Mouse (Mus musculus): ENCODE data around the gene Capzb. TPM values are rescaled to one million over a fixed set of nuclear protein-coding genes. Genes with fewer than 3 reads are reported as not detected.

The Capzb gene
- total RNA-seq, 4 experiments from 2014 or later: 357 to 412 (median 388) TPM

- no peak for DNase-seq
These were observed 45.9 kb downstream of the Capzb start for GRCm38 (mm10) chr4:139238612-139239011.

GRCm38 (mm10) chr4:139240334-139240733 lies 47.6 kb downstream of the Capzb start:
- no peak for DNase-seq

- no peak for DNase-seq
These were observed 49.2 kb downstream of the Capzb start for GRCm38 (mm10) chr4:139241678-139242606.

GRCm38 (mm10) chr4:139242607-139242955 lies 49.9 kb downstream of the Capzb start:
- DNase-seq: no peak

- no peak for DNase-seq
These were observed 51.5 kb downstream of the Capzb start for GRCm38 (mm10) chr4:139244176-139244575.

- no peak for DNase-seq
These were observed 52.1 kb downstream of the Capzb start for GRCm38 (mm10) chr4:139244766-139245165.

- no peak for DNase-seq
These were observed 52.8 kb downstream of the Capzb start for GRCm38 (mm10) chr4:139245534-139245933.

- no peak for DNase-seq
These were observed 53.6 kb downstream of the Capzb start for GRCm38 (mm10) chr4:139246130-139246877.

GRCm38 (mm10) chr4:139247966-139248365 lies 55.3 kb downstream of the Capzb start:
- no peak for DNase-seq

- DNase-seq: no peak
These were observed 56.0 kb downstream of the Capzb start for GRCm38 (mm10) chr4:139248736-139249135.

GRCm38 (mm10) chr4:139250043-139250442 lies 57.3 kb downstream of the Capzb start:
- no peak for DNase-seq

GRCm38 (mm10) chr4:139250886-139251285 lies 58.2 kb downstream of the Capzb start:
- peak; percentile 58 for DNase-seq

- peak; percentile 93 for DNase-seq
These were observed 59.5 kb downstream of the Capzb start for GRCm38 (mm10) chr4:139252051-139252760.

GRCm38 (mm10) chr4:139253206-139253605 lies 60.5 kb downstream of the Capzb start:
- DNase-seq: no peak

- DNase-seq: no peak
These were observed 63.4 kb downstream of the Capzb start for GRCm38 (mm10) chr4:139256146-139256545.

- no peak for DNase-seq
These were observed 64.0 kb downstream of the Capzb start for GRCm38 (mm10) chr4:139256708-139257107.

- no peak for DNase-seq
These were observed 66.1 kb downstream of the Capzb start for GRCm38 (mm10) chr4:139258621-139259301.

- no peak for DNase-seq
These were observed 66.7 kb downstream of the Capzb start for GRCm38 (mm10) chr4:139259302-139259871.

- no peak for DNase-seq
These were observed 70.3 kb downstream of the Capzb start for GRCm38 (mm10) chr4:139262981-139263380.

GRCm38 (mm10) chr4:139265783-139266499 lies 73.2 kb downstream of the Capzb start:
- no peak for DNase-seq

GRCm38 (mm10) chr4:139266500-139266865 lies 73.8 kb downstream of the Capzb start:
- DNase-seq: no peak

All from adrenal gland, adult 8-10 months (tissue).